Mouse (Mus musculus) thymus, adult 18-20 months (tissue): ENCODE data around the gene Spg21.

Experiments used
- DNase-seq, 2 experiments: peaks; one replicate each; pipeline ENCODE4 v3.0.0; 2022; ENCODE audit warnings: mixed read lengths in 2 of 2

Spg21 gene

DNA sequence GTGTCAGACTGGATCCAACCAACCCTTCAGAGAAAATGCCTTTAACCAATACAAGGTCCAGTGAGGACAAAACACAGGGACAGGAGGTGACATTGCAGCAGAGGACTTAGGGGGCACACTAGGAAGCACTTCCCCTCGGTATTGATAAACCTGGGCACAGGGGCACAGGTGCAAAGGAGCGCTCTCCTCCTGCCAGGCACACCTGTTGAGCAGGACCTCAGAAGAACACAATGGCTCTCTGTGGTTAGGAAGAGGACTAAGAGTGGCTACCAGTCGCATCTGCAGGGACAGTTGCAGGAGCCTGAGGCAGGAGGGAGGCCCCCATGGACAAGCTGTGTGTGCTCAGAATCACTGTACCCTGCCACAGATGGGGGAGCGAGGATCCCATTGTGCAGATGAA, 75.7 kb downstream of the Spg21 start:
- no peak for DNase-seq
